Mouse (Mus musculus) myocyte (in vitro differentiated cells): Measurements from ENCODE around the gene Mtfp1. TPM values are rescaled to one million over a fixed set of nuclear protein-coding genes. Genes with fewer than 3 reads are reported as not detected.
A peak's percentile ranks its signal among the peaks of the same experiment; 100 is the strongest.
"Not testable (repeated sequence)": the region's sequence is repeated elsewhere in the genome, so short reads cannot be mapped to it uniquely, and the experiment has no call there.

Source experiments
- H3K27me3 ChIP-seq: one replicate; pipeline ENCODE4 v1.6.1; 2011; ENCODE audit not compliant: control insufficient read depth, insufficient read depth, insufficient read length
- H3K36me3 ChIP-seq: one replicate; pipeline ENCODE4 v1.6.1; 2011; ENCODE audit not compliant: control insufficient read depth, insufficient read depth
- H3K4me2 ChIP-seq: one replicate; pipeline ENCODE4 v1.6.1; 2011; ENCODE audit warnings: low read depth, control low read depth
- H3K4me3 ChIP-seq: one replicate; pipeline ENCODE4 v1.5.1; 2011; ENCODE audit warnings: mild to moderate bottlenecking, control low read depth, moderate library complexity
- H3K79me2 ChIP-seq: one replicate; pipeline ENCODE4 v1.6.1; 2011; ENCODE audit not compliant: control insufficient read depth, insufficient read depth
- H3ac ChIP-seq: one replicate; pipeline ENCODE4 v1.6.1; 2011; ENCODE audit not compliant: control insufficient read depth, insufficient read length
- CEBPB ChIP-seq: IDR thresholded peaks from 2 replicates; pipeline ENCODE4 v1.6.1; 2011; ENCODE audit warnings: mild to moderate bottlenecking, moderate library complexity; ENCODE audit not compliant: poor library complexity, insufficient read depth, severe bottlenecking
- E2F4 ChIP-seq: IDR thresholded peaks from one replicate; pipeline ENCODE4 v1.6.1; 2011; ENCODE audit warnings: mild to moderate bottlenecking, control low read depth, moderate library complexity; ENCODE audit not compliant: insufficient read depth
- MAX ChIP-seq: IDR thresholded peaks from one replicate; pipeline ENCODE4 v1.6.1; 2011; ENCODE audit warnings: low read depth, mild to moderate bottlenecking, control low read depth
- MYOD1 ChIP-seq, 3 experiments: IDR thresholded peaks; one replicate each; pipeline ENCODE4 v1.6.1; 2011; ENCODE audit warnings: control low read depth in 2 of 3, low read depth in 2 of 3, mild to moderate bottlenecking in 2 of 3, moderate library complexity in 1 of 3; ENCODE audit not compliant: insufficient read length in 2 of 3, control insufficient read depth in 1 of 3
- MYOG ChIP-seq, 3 experiments: IDR thresholded peaks; one replicate each; pipeline ENCODE4 v1.6.1; 2011; ENCODE audit warnings: control low read depth in 2 of 3, low read depth in 2 of 3, mild to moderate bottlenecking in 2 of 3; ENCODE audit not compliant: insufficient read length in 2 of 3, control insufficient read depth in 1 of 3, insufficient read depth in 1 of 3
- POLR2A ChIP-seq: IDR thresholded peaks from one replicate; pipeline ENCODE4 v1.6.1; 2011; ENCODE audit warnings: low read depth, mild to moderate bottlenecking, control low read depth, moderate library complexity; ENCODE audit not compliant: insufficient read length
- POLR2AphosphoS2 ChIP-seq: IDR thresholded peaks from one replicate; pipeline ENCODE4 v1.6.1; 2011; ENCODE audit warnings: low read depth, control low read depth; ENCODE audit not compliant: insufficient read length
- REST ChIP-seq: IDR thresholded peaks from one replicate; pipeline ENCODE4 v1.6.1; 2011; ENCODE audit warnings: mild to moderate bottlenecking, control low read depth, moderate library complexity; ENCODE audit not compliant: insufficient read depth, insufficient read length
- SRF ChIP-seq: IDR thresholded peaks from one replicate; pipeline ENCODE4 v1.6.1; 2011; ENCODE audit warnings: low read depth; ENCODE audit not compliant: control insufficient read depth, insufficient read length
- TCF12 ChIP-seq: IDR thresholded peaks from one replicate; pipeline ENCODE4 v1.6.1; 2011; ENCODE audit warnings: mild to moderate bottlenecking, control low read depth; ENCODE audit not compliant: poor library complexity, insufficient read depth, severe bottlenecking
- TCF3 ChIP-seq: IDR thresholded peaks from one replicate; pipeline ENCODE4 v1.6.1; 2011; ENCODE audit warnings: low read depth, control low read depth; ENCODE audit not compliant: insufficient read length
- USF1 ChIP-seq: IDR thresholded peaks from one replicate; pipeline ENCODE4 v1.6.1; 2011; ENCODE audit warnings: low read depth, mild to moderate bottlenecking, control low read depth, moderate library complexity
- polyA plus RNA-seq: library from polyadenylated mRNA; unstranded; fragments of >200 nt; fragmentation: generic; extraction: Trizol; gene quantifications from one replicate; pipeline ENCODE4 v1.2.1, GENCODE M21; 2012; ENCODE audit warnings: missing spikeins

Mtfp1 gene
- polyA plus RNA-seq, 1 experiment = 21.1 TPM

GRCm38 (mm10) chr11:4138964-4139363, 43.7 kb upstream of the Mtfp1 start:
- Histone ChIP-seq H3ac (no peak overlapping the region), H3K4me3 (no peak overlapping the region), H3K79me2 (no peaks in the 10 kb centered on the region), H3K36me3 (peaks cover 17% of the 10 kb centered on the region), H3K4me2 (no peak overlapping the region), H3K27me3 (no peaks in the 10 kb centered on the region)
- TF ChIP-seq USF1 (no peak), POLR2AphosphoS2 (no peak), SRF (no peak), REST (no peak), MYOD1 (IDR thresholded peaks at IDR 0.05; ENCODE audit: control insufficient read depth in 1 of 3, insufficient read length in 2 of 3, low read depth in 2 of 3) (no peak), TCF12 (no peak), MAX (no peak), TCF3 (no peak), CEBPB (no peak), MYOG (IDR thresholded peaks at IDR 0.05; ENCODE audit: control insufficient read depth in 1 of 3, insufficient read depth in 1 of 3, insufficient read length in 2 of 3, low read depth in 2 of 3) (no peak), POLR2A (no peak), E2F4 (no peak)

GRCm38 (mm10) chr11:4134986-4135935, 40.0 kb upstream of the Mtfp1 start, which contains the start of gene Rnf215:
TSS of gene Rnf215 (plus strand) at chr11:4135202.
- peak within 1 kb of the TSS; percentile 87 for H3K4me2 ChIP-seq
- no peaks in the 10 kb centered on the region for H3K27me3 ChIP-seq
- TF ChIP-seq MYOG (IDR thresholded peaks at IDR 0.05; ENCODE audit: control insufficient read depth in 1 of 3, insufficient read depth in 1 of 3, insufficient read length in 2 of 3, low read depth in 2 of 3) (no peak), CEBPB (no peak), TCF12 (no peak), POLR2AphosphoS2 (peak; percentile 84), TCF3 (no peak), USF1 (no peak), MAX (no peak), POLR2A (peak; percentile 93)
- H3K79me2 ChIP-seq = no peaks in the 10 kb centered on the region
- peak within 1 kb of the TSS; percentile 46 for H3ac ChIP-seq
- H3K4me3 ChIP-seq = peak within 1 kb of the TSS; percentile 54
- H3K36me3 ChIP-seq = no peaks in the 10 kb centered on the region

GRCm38 (mm10) chr11:4134400-4134799, 39.2 kb upstream of the Mtfp1 start:
- TF ChIP-seq REST (no peak), TCF12 (no peak)
- H3K36me3 ChIP-seq = no peaks in the 10 kb centered on the region
- H3ac ChIP-seq = peak overlapping the region; percentile 46
- no peaks in the 10 kb centered on the region for H3K27me3 ChIP-seq
- H3K4me2 ChIP-seq = peak overlapping the region; percentile 55
- no peaks in the 10 kb centered on the region for H3K79me2 ChIP-seq
- peak overlapping the region; percentile 54 for H3K4me3 ChIP-seq

GRCm38 (mm10) chr11:4133450-4133849, 38.2 kb upstream of the Mtfp1 start:
- no peak overlapping the region for H3ac ChIP-seq
- TF ChIP-seq MYOG (IDR thresholded peaks at IDR 0.05; ENCODE audit: control insufficient read depth in 1 of 3, insufficient read depth in 1 of 3, insufficient read length in 2 of 3, low read depth in 2 of 3) (no peak), REST (no peak), E2F4 (no peak)
- H3K36me3 ChIP-seq = no peaks in the 10 kb centered on the region
- no peak overlapping the region for H3K4me2 ChIP-seq
- no peaks in the 10 kb centered on the region for H3K79me2 ChIP-seq
- no peaks in the 10 kb centered on the region for H3K27me3 ChIP-seq
- H3K4me3 ChIP-seq = no peak overlapping the region

GRCm38 (mm10) chr11:4128461-4128860, 33.2 kb upstream of the Mtfp1 start:
- H3K4me3 ChIP-seq, H3ac ChIP-seq, H3K36me3 ChIP-seq, H3K79me2 ChIP-seq, H3K27me3 ChIP-seq, H3K4me2 ChIP-seq: not testable (repeated sequence)

GRCm38 (mm10) chr11:4127059-4127458, 31.8 kb upstream of the Mtfp1 start:
- Histone ChIP-seq H3K4me3 (no peak overlapping the region), H3K36me3 (no peaks in the 10 kb centered on the region), H3ac (no peak overlapping the region), H3K79me2 (no peaks in the 10 kb centered on the region), H3K27me3 (no peaks in the 10 kb centered on the region), H3K4me2 (no peak overlapping the region)
- TF ChIP-seq CEBPB (no peak), TCF3 (no peak), TCF12 (no peak), MYOD1 (IDR thresholded peaks at IDR 0.05; ENCODE audit: control insufficient read depth in 1 of 3, insufficient read length in 2 of 3, low read depth in 2 of 3) (no peak)
